Mouse (Mus musculus) hindbrain, embryonic 10.5 days (tissue): ENCODE data around the gene Polr1c. TPM values are rescaled to one million over a fixed set of nuclear protein-coding genes. Genes with fewer than 3 reads are reported as not detected.

Experiments
- DNase-seq: peaks from one replicate; pipeline ENCODE4 v3.0.0-alpha.2; 2017; ENCODE audit warnings: low spot score
- H3K27ac ChIP-seq: fragments of 300-500 bp; sonication (generic); 2 replicates; pipeline ENCODE4 v1.5.1; 2016; ENCODE audit warnings: mild to moderate bottlenecking, moderate library complexity
- H3K27me3 ChIP-seq: fragments of 300-500 bp; sonication (generic); 2 replicates; pipeline ENCODE4 v1.6.1; 2016; ENCODE audit warnings: mild to moderate bottlenecking; ENCODE audit not compliant: poor library complexity, insufficient read depth, severe bottlenecking
- H3K36me3 ChIP-seq: fragments of 300-500 bp; sonication (generic); 2 replicates; pipeline ENCODE4 v1.6.1; 2016; ENCODE audit warnings: mild to moderate bottlenecking, moderate library complexity
- H3K4me1 ChIP-seq: fragments of 300-500 bp; sonication (generic); replicated peaks from 2 replicates; pipeline ENCODE4 v1.6.1; 2016; ENCODE audit warnings: mild to moderate bottlenecking
- H3K4me3 ChIP-seq: fragments of 300-500 bp; sonication (generic); 2 replicates; pipeline ENCODE4 v1.5.1; 2016; ENCODE audit warnings: mild to moderate bottlenecking, moderate library complexity
- H3K9me3 ChIP-seq: fragments of 300-500 bp; sonication (generic); 2 replicates; pipeline ENCODE4 v1.6.1; 2016; ENCODE audit warnings: mild to moderate bottlenecking, moderate library complexity
- WGBS: fragments of 180-500 bp; shearing (Covaris S2); methylation state at CpG from one replicate; pipeline ENCODE4 v1.1.7; 2016; 5-methylcytosine and 5-hydroxymethylcytosine counted together
- polyA plus RNA-seq: library from polyadenylated mRNA; unstranded; fragments of >200 nt; fragmentation: Nextera tagmentation; extraction: Ambion mirVana; gene quantifications from 2 replicates; pipeline ENCODE4 v1.2.1, GENCODE M21; 2016

Gene Polr1c
- polyA plus RNA-seq, 1 experiment from 2014 or later: 107 TPM

- no peak overlapping the region for H3K4me3 ChIP-seq
- no peaks in the 10 kb centered on the region for H3K27me3 ChIP-seq
- 95% methylated on average over 15 of the region's 15 CpGs for WGBS
- H3K27ac ChIP-seq: no peak overlapping the region
- H3K36me3 ChIP-seq: peaks cover 100% of the 10 kb centered on the region
- no peaks in the 10 kb centered on the region for H3K4me1 ChIP-seq
- DNase-seq: no peak
- no peaks in the 10 kb centered on the region for H3K9me3 ChIP-seq
Measured at GRCm38 (mm10) chr17:46239516-46240114, 8.2 kb downstream of the Polr1c start.

DNA sequence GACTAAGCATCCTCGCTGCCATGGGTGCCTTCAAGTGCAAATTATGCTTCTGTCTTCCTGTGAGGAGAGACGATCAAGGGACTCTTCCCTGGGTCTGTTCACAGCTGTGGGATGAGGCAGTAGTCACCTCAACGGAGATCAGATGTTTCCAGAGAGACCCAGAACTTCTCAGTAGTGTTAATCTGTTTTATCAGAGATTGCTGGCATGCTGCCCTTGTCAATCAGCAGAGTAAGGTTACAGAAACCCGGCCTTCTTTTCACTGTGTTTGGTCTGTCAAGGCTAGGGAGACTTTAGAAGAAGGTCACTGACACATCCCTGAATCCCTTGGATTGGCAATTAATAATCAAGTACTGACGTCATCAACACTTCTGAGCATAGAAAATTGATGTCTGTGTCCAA lies 10.4 kb downstream of the Polr1c start:
- H3K9me3 ChIP-seq: no peaks in the 10 kb centered on the region
- 85% methylated on average over 5 of the region's 5 CpGs for whole genome bisulfite sequencing
- no peaks in the 10 kb centered on the region for H3K4me1 ChIP-seq
- no peak overlapping the region for H3K27ac ChIP-seq
- no peak overlapping the region for H3K4me3 ChIP-seq
- peaks cover 100% of the 10 kb centered on the region for H3K36me3 ChIP-seq
- H3K27me3 ChIP-seq: no peaks in the 10 kb centered on the region
- DNase-seq: no peak

- H3K9me3 ChIP-seq: no peaks in the 10 kb centered on the region
- H3K27ac ChIP-seq: no peak overlapping the region
- WGBS: 93% methylated on average over 6 of the region's 6 CpGs
- H3K4me1 ChIP-seq: no peaks in the 10 kb centered on the region
- peaks cover 100% of the 10 kb centered on the region for H3K36me3 ChIP-seq
- no peak for DNase-seq
- H3K27me3 ChIP-seq: no peaks in the 10 kb centered on the region
- no peak overlapping the region for H3K4me3 ChIP-seq
Measured at GRCm38 (mm10) chr17:46237079-46237478, 10.8 kb downstream of the Polr1c start.

DNA sequence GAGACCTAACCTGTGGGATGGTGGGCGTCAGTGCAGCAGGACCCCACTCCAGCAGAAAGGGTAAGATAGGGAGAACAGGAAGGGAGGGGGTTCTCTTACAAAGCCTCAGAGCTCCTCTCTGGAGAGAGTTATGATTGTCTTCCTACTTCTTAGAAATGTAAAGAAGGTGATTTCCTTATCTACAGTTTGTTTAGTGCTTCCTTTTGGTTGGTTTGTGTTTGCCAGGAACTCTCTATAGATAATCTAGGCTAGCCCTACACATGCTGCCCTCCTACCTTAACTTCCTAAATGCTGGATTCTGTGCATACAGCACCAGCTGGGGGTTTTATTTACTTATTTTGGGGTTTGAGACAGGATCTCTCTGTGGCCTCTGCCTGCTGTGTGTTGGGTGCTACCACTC lies 11.8 kb downstream of the Polr1c start:
- Histone ChIP-seq H3K9me3 (no peaks in the 10 kb centered on the region), H3K27ac (no peak overlapping the region), H3K27me3 (no peaks in the 10 kb centered on the region), H3K4me1 (no peaks in the 10 kb centered on the region), H3K4me3 (no peak overlapping the region), H3K36me3 (peaks cover 100% of the 10 kb centered on the region)
- 94% methylated on average over 1 of the region's 1 CpGs for WGBS
- no peak for DNase-seq

- peaks cover 100% of the 10 kb centered on the region for H3K36me3 ChIP-seq
- no peaks in the 10 kb centered on the region for H3K27me3 ChIP-seq
- H3K4me3 ChIP-seq: no peak overlapping the region
- no peaks in the 10 kb centered on the region for H3K9me3 ChIP-seq
- no peak for DNase-seq
- 88% methylated on average over 7 of the region's 7 CpGs for WGBS
- H3K4me1 ChIP-seq: no peaks in the 10 kb centered on the region
- no peak overlapping the region for H3K27ac ChIP-seq
Measured at GRCm38 (mm10) chr17:46227576-46227975, 20.3 kb downstream of the Polr1c start.

DNA sequence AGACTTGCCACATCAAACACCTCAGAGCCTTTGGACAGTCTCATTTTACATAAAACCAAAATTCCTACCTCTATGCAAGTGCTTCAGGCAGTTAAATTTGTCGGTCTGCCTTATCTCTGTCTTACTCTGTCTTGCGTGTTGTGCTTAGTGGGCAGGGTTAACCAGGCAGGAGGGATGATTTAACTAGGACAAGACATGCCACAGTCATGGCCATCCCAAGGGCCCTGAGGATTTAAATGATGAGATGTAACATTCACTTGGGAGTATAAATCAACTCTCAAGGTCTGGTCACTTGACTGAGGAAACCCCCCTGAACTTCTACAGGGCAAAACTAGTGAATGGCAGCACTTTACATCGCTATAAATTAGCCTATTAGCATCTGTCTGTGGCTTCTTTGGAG lies 26.3 kb downstream of the Polr1c start:
- DNase-seq: no peak
- Histone ChIP-seq H3K27ac (no peak overlapping the region), H3K9me3 (no peaks in the 10 kb centered on the region), H3K4me1 (no peaks in the 10 kb centered on the region), H3K36me3 (peaks cover 100% of the 10 kb centered on the region), H3K4me3 (no peak overlapping the region), H3K27me3 (no peaks in the 10 kb centered on the region)
- 95% methylated on average over 3 of the region's 3 CpGs for whole genome bisulfite sequencing

DNA sequence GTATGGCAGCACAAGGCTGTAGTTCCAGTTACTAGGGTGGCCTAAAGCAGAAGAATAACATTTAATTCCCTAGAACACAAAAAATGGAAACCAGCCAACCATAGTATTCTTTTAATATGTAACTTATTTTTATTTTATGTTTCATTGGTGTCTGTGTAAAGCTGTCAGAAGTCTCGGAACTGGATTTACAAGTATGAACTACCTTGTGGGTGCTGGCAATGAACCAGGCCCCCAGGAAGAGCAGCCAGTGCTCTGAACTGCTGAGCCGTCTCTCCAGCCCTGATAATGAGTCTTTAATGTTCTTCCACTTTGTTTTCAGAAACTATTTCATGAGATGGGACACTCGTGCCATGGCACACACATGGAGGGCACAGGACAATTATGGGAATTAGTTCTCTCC lies 37.3 kb downstream of the Polr1c start:
- no peaks in the 10 kb centered on the region for H3K27me3 ChIP-seq
- H3K4me1 ChIP-seq: no peaks in the 10 kb centered on the region
- no peak overlapping the region for H3K4me3 ChIP-seq
- H3K27ac ChIP-seq: no peak overlapping the region
- no peak for DNase-seq
- 95% methylated on average over 3 of the region's 3 CpGs for WGBS
- peaks cover 100% of the 10 kb centered on the region for H3K36me3 ChIP-seq
- no peaks in the 10 kb centered on the region for H3K9me3 ChIP-seq

- no peak overlapping the region for H3K27ac ChIP-seq
- DNase-seq: no peak
- H3K4me1 ChIP-seq: peaks cover 15% of the 10 kb centered on the region
- peaks cover 76% of the 10 kb centered on the region for H3K36me3 ChIP-seq
- no peak overlapping the region for H3K4me3 ChIP-seq
- no peaks in the 10 kb centered on the region for H3K27me3 ChIP-seq
- H3K9me3 ChIP-seq: no peaks in the 10 kb centered on the region
Measured at GRCm38 (mm10) chr17:46206676-46207075, 41.2 kb downstream of the Polr1c start.

GRCm38 (mm10) chr17:46203078-46203477 lies 44.8 kb downstream of the Polr1c start:
- DNase-seq: no peak
- WGBS: under 1% methylated on average over 20 of the region's 20 CpGs
- Histone ChIP-seq H3K9me3 (no peaks in the 10 kb centered on the region), H3K36me3 (peaks cover 64% of the 10 kb centered on the region), H3K4me1 (peaks cover 27% of the 10 kb centered on the region), H3K4me3 (peak overlapping the region; percentile 93), H3K27me3 (no peaks in the 10 kb centered on the region), H3K27ac (peak overlapping the region; percentile 92)

GRCm38 (mm10) chr17:46202421-46203071 lies 45.3 kb downstream of the Polr1c start, which contains the start of the genes Polh and Xpo5:
TSS of gene Polh (minus strand) at chr17:46202645.
TSS of gene Xpo5 (plus strand) at chr17:46202782.
- Histone ChIP-seq H3K27ac (peak within 1 kb of the TSS; percentile 92), H3K9me3 (no peaks in the 10 kb centered on the region), H3K27me3 (no peaks in the 10 kb centered on the region), H3K4me3 (peak within 1 kb of the TSS; percentile 93), H3K4me1 (peaks cover 27% of the 10 kb centered on the region), H3K36me3 (peaks cover 64% of the 10 kb centered on the region)
- peak; percentile 93 for DNase-seq
- WGBS: under 1% methylated on average over 66 of the region's 66 CpGs

GRCm38 (mm10) chr17:46201151-46201550 lies 46.7 kb downstream of the Polr1c start:
- no peaks in the 10 kb centered on the region for H3K27me3 ChIP-seq
- H3K27ac ChIP-seq: no peak overlapping the region
- no peaks in the 10 kb centered on the region for H3K9me3 ChIP-seq
- no peak for DNase-seq
- 78% methylated on average over 6 of the region's 6 CpGs for WGBS
- H3K4me3 ChIP-seq: peak overlapping the region; percentile 93
- H3K36me3 ChIP-seq: peaks cover 64% of the 10 kb centered on the region
- peaks cover 27% of the 10 kb centered on the region for H3K4me1 ChIP-seq
